Mouse (Mus musculus) small intestine, adult 2 months (tissue): ENCODE measurements around the gene Atn1.

ENCODE experiments used
- CTCF ChIP-seq: fragments of 200-500 bp; IDR thresholded peaks from 2 replicates; pipeline ENCODE4 v1.5.1; 2012; ENCODE audit warnings: low read depth, mild to moderate bottlenecking, control low read depth, inconsistent platforms, low read length, moderate library complexity, mixed read lengths; ENCODE audit not compliant: insufficient replicate concordance, insufficient read length; ENCODE audit errors: extremely low read depth
- POLR2A ChIP-seq: fragments of 200-500 bp; IDR thresholded peaks from 2 replicates; pipeline ENCODE4 v1.6.1; 2012; ENCODE audit warnings: low read depth, mild to moderate bottlenecking, control low read depth, inconsistent platforms, low read length, moderate library complexity

DNA sequence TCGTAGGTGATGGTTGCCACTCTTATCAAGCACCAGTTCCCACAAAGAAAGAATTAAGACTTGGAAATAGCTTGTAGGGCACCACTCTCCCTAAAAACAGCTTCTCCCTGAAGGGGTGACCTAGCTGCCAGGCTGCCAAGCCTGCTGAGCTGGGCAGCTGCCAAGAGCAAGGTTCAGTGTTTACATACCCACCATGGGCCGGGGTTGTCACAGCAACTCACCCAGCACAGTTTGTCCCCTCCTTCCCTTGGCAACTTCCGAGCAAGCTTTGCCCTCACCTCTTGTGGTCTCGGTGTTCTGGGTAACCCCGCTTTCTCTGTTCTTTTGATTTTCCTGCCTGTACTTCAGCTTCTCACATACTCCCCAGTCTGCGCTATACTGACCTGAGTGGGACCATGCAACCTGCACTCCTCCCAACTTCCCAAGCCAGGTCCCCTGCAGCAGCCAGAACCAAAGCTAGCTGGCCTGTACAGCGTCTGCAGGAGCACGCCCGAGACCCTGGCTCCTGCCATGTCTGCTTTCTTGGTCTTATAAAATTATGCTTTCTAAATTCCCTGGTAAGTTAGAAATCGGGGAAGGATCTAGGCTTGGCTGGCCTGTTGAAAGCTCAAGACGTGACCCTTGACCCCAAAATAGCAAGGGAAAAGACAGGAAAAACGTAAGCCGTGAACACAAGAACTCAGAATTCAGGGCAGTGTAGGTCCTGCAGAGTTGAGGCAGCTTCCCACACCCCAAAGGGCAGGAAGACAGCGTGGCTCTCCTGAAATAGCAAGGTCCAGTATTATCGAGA lies 62.0 kb downstream of the Atn1 start:
- TF ChIP-seq CTCF (no peak), POLR2A (no peak)
